Mouse (Mus musculus) ES-Bruce4 (cell line): ENCODE measurements around the gene Med29.

Experiments
- CTCF ChIP-seq: IDR thresholded peaks from one replicate; pipeline ENCODE4 v1.8.1; 2011; ENCODE audit warnings: low read depth, low read length
- EP300 ChIP-seq: IDR thresholded peaks from 2 replicates; pipeline ENCODE4 v1.6.1; 2011; ENCODE audit warnings: low read depth, low read length; ENCODE audit not compliant: insufficient read depth
- POLR2A ChIP-seq: IDR thresholded peaks from one replicate; pipeline ENCODE4 v1.8.1; 2011; ENCODE audit warnings: low read length; ENCODE audit not compliant: insufficient read depth

GRCm38 (mm10) chr7:28355221-28355620 is 37.3 kb downstream of the Med29 start:
- TF ChIP-seq POLR2A: no peak
- no peak for TF ChIP-seq CTCF
- TF ChIP-seq EP300: no peak
